Mouse (Mus musculus) small intestine, adult 10 weeks (tissue): Measurements from ENCODE around the gene Mapk13. TPM values are rescaled to one million over a fixed set of nuclear protein-coding genes. Genes with fewer than 3 reads are reported as not detected.

ENCODE experiments used
- polyA plus RNA-seq: library from polyadenylated mRNA; stranded (reverse); fragments of 350-450 nt; fragmentation: Illumina TruSeq; extraction: RNeasy Lipid Tissue Mini Kit (QIAGEN cat#74804); gene quantifications from one replicate; pipeline ENCODE4 v1.2.3, GENCODE M21; 2014; ENCODE audit warnings: low replicate concordance

The Mapk13 gene
- polyA plus RNA-seq = 3.9 TPM

GRCm38 (mm10) chr17:28769121-28769874, at the start of gene Mapk13:
TSS of gene Mapk13 (plus strand) at chr17:28769297.

DNA sequence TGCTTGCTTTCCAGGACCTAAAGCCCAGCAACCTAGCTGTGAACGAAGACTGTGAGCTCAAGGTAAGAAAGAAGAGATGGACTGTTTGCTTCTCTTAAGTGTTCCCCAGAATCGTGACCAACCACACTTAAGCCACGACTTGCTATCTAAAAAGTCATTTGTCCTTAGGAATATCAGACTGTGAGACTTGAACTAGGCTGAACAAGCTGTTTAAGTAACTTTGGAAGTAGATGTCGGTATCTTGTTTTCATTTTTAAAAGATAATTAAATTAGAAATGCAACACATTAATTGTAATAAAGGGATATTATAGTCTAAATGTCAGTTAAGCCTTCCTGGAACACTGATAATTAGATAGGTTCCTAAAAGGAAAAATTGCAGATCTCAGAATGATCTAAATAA, 43.3 kb upstream of the Mapk13 start, which contains the start of gene AC170998.1:
Gene AC170998.1, plus strand, starts transcription at position 301 of the 400 bp plus-strand sequence.

GRCm38 (mm10) chr17:28800671-28801412, 31.7 kb downstream of the Mapk13 start, which contains the start of gene Brpf3:
TSS of gene Brpf3 (plus strand) at chr17:28801090.

Other genes starting within 250 kb of the Mapk13 start
- gene Armc12, start 238.5 kb upstream of the Mapk13 start, polyA plus RNA-seq = not detected
- not detected for gene Clpsl2, start 219.9 kb upstream of the Mapk13 start, polyA plus RNA-seq
- gene Clps, start 208.5 kb upstream of the Mapk13 start, polyA plus RNA-seq = 18.5 TPM
- gene Lhfpl5, start 193.7 kb upstream of the Mapk13 start, polyA plus RNA-seq = not detected
- gene Srpk1, start 146.6 kb upstream of the Mapk13 start, polyA plus RNA-seq = 146 TPM
- gene Slc26a8, start 79.1 kb upstream of the Mapk13 start, polyA plus RNA-seq = not detected
- 42.8 TPM for gene Mapk14, start 78.0 kb upstream of the Mapk13 start, polyA plus RNA-seq
- gene AC170998.1, start 43.2 kb upstream of the Mapk13 start, polyA plus RNA-seq = 1.7 TPM
- 34.0 TPM for gene Brpf3, start 31.8 kb downstream of the Mapk13 start, polyA plus RNA-seq
- 0.33 TPM for gene Pnpla1, start 89.1 kb downstream of the Mapk13 start, polyA plus RNA-seq
- 19.5 TPM for gene 4930539E08Rik, start 146.0 kb downstream of the Mapk13 start, polyA plus RNA-seq
- not detected for gene Pxt1, start 174.5 kb downstream of the Mapk13 start, polyA plus RNA-seq
- gene Kctd20, start 182.7 kb downstream of the Mapk13 start, polyA plus RNA-seq = 24.6 TPM
- 155 TPM for gene Stk38, start 238.7 kb downstream of the Mapk13 start, polyA plus RNA-seq